Mouse (Mus musculus) retina, adult 2 months (tissue): Measurements from ENCODE around the gene Cib1.

ENCODE experiments used
- DNase-seq: peaks from one replicate; pipeline ENCODE4 v3.0.0-alpha.2; 2012; ENCODE audit warnings: low read depth, low spot score

The Cib1 gene

GRCm38 (mm10) chr7:80232489-80233029 is at the start of gene Cib1, which contains the start of gene Gdpgp1:
Gene Cib1 (minus strand): TSS chr7:80232813.
Gene Gdpgp1 (plus strand): TSS chr7:80232865.
- DNase-seq: peak; percentile 93

GRCm38 (mm10) chr7:80281646-80282045 is 49.0 kb upstream of the Cib1 start:
- no peak for DNase-seq

- DNase-seq: no peak
These were observed 48.4 kb upstream of the Cib1 start for GRCm38 (mm10) chr7:80280998-80281397.

GRCm38 (mm10) chr7:80280032-80280431 is 47.4 kb upstream of the Cib1 start:
- no peak for DNase-seq

- DNase-seq: no peak
These were observed 43.8 kb upstream of the Cib1 start for GRCm38 (mm10) chr7:80276374-80276773.

GRCm38 (mm10) chr7:80273456-80273855 is 40.8 kb upstream of the Cib1 start:
- no peak for DNase-seq

GRCm38 (mm10) chr7:80269751-80270255 is 37.2 kb upstream of the Cib1 start:
- no peak for DNase-seq

- peak; percentile 88 for DNase-seq
These were observed 36.5 kb upstream of the Cib1 start, which contains the start of gene Vps33b for GRCm38 (mm10) chr7:80268897-80269750. Gene Vps33b (plus strand): TSS chr7:80269649.

GRCm38 (mm10) chr7:80267764-80268163 is 35.2 kb upstream of the Cib1 start:
- no peak for DNase-seq

- no peak for DNase-seq
These were observed 32.0 kb upstream of the Cib1 start for GRCm38 (mm10) chr7:80264606-80265005.

GRCm38 (mm10) chr7:80261372-80261990 is 28.9 kb upstream of the Cib1 start:
- no peak for DNase-seq

GRCm38 (mm10) chr7:80260625-80261371 is 28.2 kb upstream of the Cib1 start, which contains the start of gene Ngrn:
Gene Ngrn (plus strand): TSS chr7:80261215.
- peak; percentile 75 for DNase-seq

GRCm38 (mm10) chr7:80257706-80258105 is 25.1 kb upstream of the Cib1 start:
- DNase-seq: no peak

GRCm38 (mm10) chr7:80255981-80256380 is 23.4 kb upstream of the Cib1 start:
- no peak for DNase-seq

GRCm38 (mm10) chr7:80252886-80253285 is 20.3 kb upstream of the Cib1 start:
- DNase-seq: no peak

- no peak for DNase-seq
These were observed 19.8 kb upstream of the Cib1 start for GRCm38 (mm10) chr7:80252437-80252836.

- no peak for DNase-seq
These were observed 14.2 kb upstream of the Cib1 start for GRCm38 (mm10) chr7:80246859-80247258.

GRCm38 (mm10) chr7:80246148-80246721 is 13.6 kb upstream of the Cib1 start, which contains the start of gene Ttll13:
Gene Ttll13 (plus strand): TSS chr7:80246376.
- peak; percentile 91 for DNase-seq

- no peak for DNase-seq
These were observed 12.2 kb upstream of the Cib1 start for GRCm38 (mm10) chr7:80244851-80245250.

- no peak for DNase-seq
These were observed 9.0 kb upstream of the Cib1 start for GRCm38 (mm10) chr7:80241661-80242060.

- no peak for DNase-seq
These were observed 5.9 kb upstream of the Cib1 start for GRCm38 (mm10) chr7:80238542-80238941.
